Mouse (Mus musculus): ENCODE data around the gene Mfap1b. TPM values are rescaled to one million over a fixed set of nuclear protein-coding genes. Genes with fewer than 3 reads are reported as not detected.
"Not testable (repeated sequence)": the region's sequence is repeated elsewhere in the genome, so short reads cannot be mapped to it uniquely, and the experiment has no call there.

Gene Mfap1b
- polyA plus RNA-seq, 1 experiment from 2014 or later = 54.2 TPM

GRCm38 (mm10) chr2:121477491-121478266 lies 3.8 kb upstream of the Mfap1b start:
- ATAC-seq (ENCODE audit: low read depth) = no peak
- H3K9ac ChIP-seq (ENCODE audit: low read length) = no peak overlapping the region
- H3K9me3 ChIP-seq (ENCODE audit: control insufficient read depth, low read length) = no peaks in the 10 kb centered on the region
- no peak overlapping the region for H3K4me2 ChIP-seq (ENCODE audit: low read depth, low read length)
- no peaks in the 10 kb centered on the region for H3K36me3 ChIP-seq (ENCODE audit: control insufficient read depth, insufficient read depth, low read length)
- H3K4me1 ChIP-seq (replicated peaks; ENCODE audit: control insufficient read depth, insufficient read depth, low read length) = no peaks in the 10 kb centered on the region
- no peaks in the 10 kb centered on the region for H3K27me3 ChIP-seq (ENCODE audit: control insufficient read depth, insufficient read depth, low read depth, low read length)
- H3K4me3 ChIP-seq (ENCODE audit: low read length) = no peak overlapping the region
- H3K27ac ChIP-seq (ENCODE audit: low read length) = no peak overlapping the region
- WGBS = 85% methylated on average over 3 of the region's 3 CpGs

- H3K27ac ChIP-seq (ENCODE audit: low read length); H3K9ac ChIP-seq (ENCODE audit: low read length); H3K4me3 ChIP-seq (ENCODE audit: low read length); ATAC-seq (ENCODE audit: low read depth); H3K36me3 ChIP-seq (ENCODE audit: control insufficient read depth, insufficient read depth, low read length); H3K4me1 ChIP-seq (replicated peaks; ENCODE audit: control insufficient read depth, insufficient read depth, low read length); H3K4me2 ChIP-seq (ENCODE audit: low read depth, low read length); H3K27me3 ChIP-seq (ENCODE audit: control insufficient read depth, insufficient read depth, low read depth, low read length); H3K9me3 ChIP-seq (ENCODE audit: control insufficient read depth, low read length): not testable (repeated sequence)
- WGBS = 95% methylated on average over 2 of the region's 2 CpGs
Measured at GRCm38 (mm10) chr2:121475306-121475705, 1.4 kb upstream of the Mfap1b start.

GRCm38 (mm10) chr2:121474180-121474535 lies 291 bp upstream of the Mfap1b start:
- H3K36me3 ChIP-seq (ENCODE audit: control insufficient read depth, insufficient read depth, low read length) = no peaks in the 10 kb centered on the region
- 28% methylated on average over 8 of the region's 8 CpGs for WGBS
- H3K4me2 ChIP-seq (ENCODE audit: low read depth, low read length) = peak overlapping the region; percentile 70
- peak overlapping the region; percentile 61 for H3K27ac ChIP-seq (ENCODE audit: low read length)
- ATAC-seq (ENCODE audit: low read depth) = no peak; the same call in 1 of the 2 replicates
- H3K4me1 ChIP-seq (replicated peaks; ENCODE audit: control insufficient read depth, insufficient read depth, low read length) = no peaks in the 10 kb centered on the region
- H3K27me3 ChIP-seq (ENCODE audit: control insufficient read depth, insufficient read depth, low read depth, low read length) = no peaks in the 10 kb centered on the region
- H3K4me3 ChIP-seq (ENCODE audit: low read length) = peak overlapping the region; percentile 69
- H3K9ac ChIP-seq (ENCODE audit: low read length) = peak overlapping the region; percentile 76
- no peaks in the 10 kb centered on the region for H3K9me3 ChIP-seq (ENCODE audit: control insufficient read depth, low read length)

GRCm38 (mm10) chr2:121472783-121473182 lies 1.1 kb downstream of the Mfap1b start:
- H3K27me3 ChIP-seq (ENCODE audit: control insufficient read depth, insufficient read depth, low read depth, low read length); H3K4me3 ChIP-seq (ENCODE audit: low read length); H3K36me3 ChIP-seq (ENCODE audit: control insufficient read depth, insufficient read depth, low read length); H3K27ac ChIP-seq (ENCODE audit: low read length); ATAC-seq (ENCODE audit: low read depth); H3K4me1 ChIP-seq (replicated peaks; ENCODE audit: control insufficient read depth, insufficient read depth, low read length); H3K9ac ChIP-seq (ENCODE audit: low read length); H3K9me3 ChIP-seq (ENCODE audit: control insufficient read depth, low read length): not testable (repeated sequence)
- peak overlapping the region; percentile 70; the same call in 1 of the 2 replicates for H3K4me2 ChIP-seq (ENCODE audit: low read depth, low read length)
- WGBS = 89% methylated on average over 3 of the region's 3 CpGs

- H3K4me2 ChIP-seq (ENCODE audit: low read depth, low read length); ATAC-seq (ENCODE audit: low read depth); H3K27ac ChIP-seq (ENCODE audit: low read length); H3K36me3 ChIP-seq (ENCODE audit: control insufficient read depth, insufficient read depth, low read length); H3K4me1 ChIP-seq (replicated peaks; ENCODE audit: control insufficient read depth, insufficient read depth, low read length); H3K4me3 ChIP-seq (ENCODE audit: low read length); H3K27me3 ChIP-seq (ENCODE audit: control insufficient read depth, insufficient read depth, low read depth, low read length); H3K9ac ChIP-seq (ENCODE audit: low read length); H3K9me3 ChIP-seq (ENCODE audit: control insufficient read depth, low read length): not testable (repeated sequence)
- WGBS = 60% methylated on average over 1 of the region's 6 CpGs
Measured at GRCm38 (mm10) chr2:121468982-121469381, 4.9 kb downstream of the Mfap1b start.

GRCm38 (mm10) chr2:121460071-121460470 lies 13.8 kb downstream of the Mfap1b start:
- Histone ChIP-seq H3K4me3 (ENCODE audit: low read length) (no peak overlapping the region), H3K27ac (ENCODE audit: low read length) (no peak overlapping the region), H3K36me3 (ENCODE audit: control insufficient read depth, insufficient read depth, low read length) (peaks cover 6% of the 10 kb centered on the region), H3K9me3 (ENCODE audit: control insufficient read depth, low read length) (no peaks in the 10 kb centered on the region), H3K4me1 (replicated peaks; ENCODE audit: control insufficient read depth, insufficient read depth, low read length) (peaks cover 10% of the 10 kb centered on the region), H3K4me2 (ENCODE audit: low read depth, low read length) (no peak overlapping the region), H3K9ac (ENCODE audit: low read length) (no peak overlapping the region), H3K27me3 (ENCODE audit: control insufficient read depth, insufficient read depth, low read depth, low read length) (no peaks in the 10 kb centered on the region)
- no peak for ATAC-seq (ENCODE audit: low read depth)
- 45% methylated on average over 2 of the region's 2 CpGs for WGBS

- H3K4me2 ChIP-seq (ENCODE audit: low read depth, low read length) = peak within 1 kb of the TSS; percentile 75
- H3K27ac ChIP-seq (ENCODE audit: low read length) = peak within 1 kb of the TSS; percentile 80
- peak within 1 kb of the TSS; percentile 75 for H3K4me3 ChIP-seq (ENCODE audit: low read length)
- 4% methylated on average over 41 of the region's 41 CpGs for WGBS
- H3K4me1 ChIP-seq (replicated peaks; ENCODE audit: control insufficient read depth, insufficient read depth, low read length) = peaks cover 13% of the 10 kb centered on the region
- H3K9ac ChIP-seq (ENCODE audit: low read length) = peak within 1 kb of the TSS; percentile 85
- no peaks in the 10 kb centered on the region for H3K9me3 ChIP-seq (ENCODE audit: control insufficient read depth, low read length)
- ATAC-seq (ENCODE audit: low read depth) = peak; percentile 93
- no peaks in the 10 kb centered on the region for H3K27me3 ChIP-seq (ENCODE audit: control insufficient read depth, insufficient read depth, low read depth, low read length)
- H3K36me3 ChIP-seq (ENCODE audit: control insufficient read depth, insufficient read depth, low read length) = peaks cover 11% of the 10 kb centered on the region
Measured at GRCm38 (mm10) chr2:121456692-121457642, 16.9 kb downstream of the Mfap1b start, which contains the start of gene Serinc4. Gene Serinc4 (minus strand): TSS chr2:121456781.

- H3K9ac ChIP-seq (ENCODE audit: low read length) = no peak overlapping the region
- peaks cover 9% of the 10 kb centered on the region for H3K36me3 ChIP-seq (ENCODE audit: control insufficient read depth, insufficient read depth, low read length)
- H3K4me2 ChIP-seq (ENCODE audit: low read depth, low read length) = no peak overlapping the region
- no peaks in the 10 kb centered on the region for H3K9me3 ChIP-seq (ENCODE audit: control insufficient read depth, low read length)
- no peak overlapping the region for H3K4me3 ChIP-seq (ENCODE audit: low read length)
- H3K27me3 ChIP-seq (ENCODE audit: control insufficient read depth, insufficient read depth, low read depth, low read length) = no peaks in the 10 kb centered on the region
- H3K4me1 ChIP-seq (replicated peaks; ENCODE audit: control insufficient read depth, insufficient read depth, low read length) = peaks cover 22% of the 10 kb centered on the region
- no peak for ATAC-seq (ENCODE audit: low read depth)
- WGBS = 78% methylated on average over 5 of the region's 5 CpGs
- H3K27ac ChIP-seq (ENCODE audit: low read length) = no peak overlapping the region
Measured at GRCm38 (mm10) chr2:121455534-121455933, 18.3 kb downstream of the Mfap1b start.

GRCm38 (mm10) chr2:121453917-121454316 lies 19.9 kb downstream of the Mfap1b start:
- ATAC-seq (ENCODE audit: low read depth) = no peak
- Histone ChIP-seq H3K4me3 (ENCODE audit: low read length) (no peak overlapping the region), H3K27me3 (ENCODE audit: control insufficient read depth, insufficient read depth, low read depth, low read length) (no peaks in the 10 kb centered on the region), H3K27ac (ENCODE audit: low read length) (no peak overlapping the region), H3K4me1 (replicated peaks; ENCODE audit: control insufficient read depth, insufficient read depth, low read length) (peaks cover 26% of the 10 kb centered on the region), H3K4me2 (ENCODE audit: low read depth, low read length) (no peak overlapping the region), H3K9ac (ENCODE audit: low read length) (no peak overlapping the region), H3K9me3 (ENCODE audit: control insufficient read depth, low read length) (no peaks in the 10 kb centered on the region), H3K36me3 (ENCODE audit: control insufficient read depth, insufficient read depth, low read length) (peaks cover 5% of the 10 kb centered on the region)
- 83% methylated on average over 6 of the region's 6 CpGs for WGBS

All from lung, embryonic 16.5 days (tissue).